Mouse (Mus musculus) large intestine, adult 2 months (tissue): ENCODE data around the gene Ralb. TPM values are rescaled to one million over a fixed set of nuclear protein-coding genes. Genes with fewer than 3 reads are reported as not detected.

ENCODE experiments used
- DNase-seq: peaks from one replicate; pipeline ENCODE4 v3.0.0-alpha.2; 2012; ENCODE audit warnings: low read depth, low spot score
- WGBS: fragments of 180-500 bp; shearing (Covaris S2); methylation state at CpG from one replicate; pipeline ENCODE4 v1.1.7; 2018; 5-methylcytosine and 5-hydroxymethylcytosine counted together
- polyA plus RNA-seq: library from polyadenylated mRNA; depleted of rRNA; stranded (reverse); fragments of >200 nt; gene quantifications from 2 replicates; pipeline ENCODE4 v1.2.3, GENCODE M21; 2012

Gene Ralb
- polyA plus RNA-seq, 1 experiment: 51.7 TPM

- no peak for DNase-seq
- 79% methylated on average over 5 of the region's 5 CpGs for WGBS
These were observed 7.1 kb downstream of the Ralb start for GRCm38 (mm10) chr1:119497346-119498004.

GRCm38 (mm10) chr1:119495396-119495775, 9.2 kb downstream of the Ralb start:
- DNase-seq: no peak
- WGBS: 92% methylated on average over 6 of the region's 6 CpGs

GRCm38 (mm10) chr1:119494712-119495395, 9.7 kb downstream of the Ralb start:
- no peak for DNase-seq

GRCm38 (mm10) chr1:119494024-119494711, 10.4 kb downstream of the Ralb start:
- WGBS: 67% methylated on average over 2 of the region's 2 CpGs
- DNase-seq: no peak

More at GRCm38 (mm10) chr1:119494712-119495395, 9.7 kb downstream of the Ralb start:
- WGBS: 85% methylated on average over 8 of the region's 9 CpGs

- WGBS: 74% methylated on average over 1 of the region's 1 CpGs
- DNase-seq: no peak
These were observed 12.1 kb downstream of the Ralb start for GRCm38 (mm10) chr1:119492505-119492904.

GRCm38 (mm10) chr1:119492097-119492496, 12.5 kb downstream of the Ralb start:
- WGBS: 5% methylated on average over 11 of the region's 11 CpGs
- peak; percentile 47 for DNase-seq

GRCm38 (mm10) chr1:119490765-119491164, 13.8 kb downstream of the Ralb start:
- 86% methylated on average over 7 of the region's 7 CpGs for WGBS
- DNase-seq: no peak

GRCm38 (mm10) chr1:119487917-119488590, 16.5 kb downstream of the Ralb start:
- WGBS: 72% methylated on average over 10 of the region's 10 CpGs
- DNase-seq: no peak

GRCm38 (mm10) chr1:119485825-119486224, 18.8 kb downstream of the Ralb start:
- WGBS: 28% methylated on average over 2 of the region's 2 CpGs
- DNase-seq: no peak

GRCm38 (mm10) chr1:119484457-119484856, 20.1 kb downstream of the Ralb start:
- WGBS: 73% methylated on average over 3 of the region's 3 CpGs
- DNase-seq: no peak

- 77% methylated on average over 3 of the region's 3 CpGs for WGBS
- DNase-seq: no peak
These were observed 21.7 kb downstream of the Ralb start for GRCm38 (mm10) chr1:119482891-119483290.

- 89% methylated on average over 7 of the region's 7 CpGs for WGBS
- DNase-seq: no peak
These were observed 23.2 kb downstream of the Ralb start for GRCm38 (mm10) chr1:119481205-119481932.

- WGBS: 92% methylated on average over 8 of the region's 8 CpGs
- no peak for DNase-seq
These were observed 23.9 kb downstream of the Ralb start for GRCm38 (mm10) chr1:119480678-119481077.

GRCm38 (mm10) chr1:119479641-119480040, 25.0 kb downstream of the Ralb start:
- no peak for DNase-seq
- 80% methylated on average over 4 of the region's 4 CpGs for WGBS

GRCm38 (mm10) chr1:119476905-119477353, 27.7 kb downstream of the Ralb start:
- WGBS: 84% methylated on average over 7 of the region's 7 CpGs
- no peak for DNase-seq

- 96% methylated on average over 7 of the region's 7 CpGs for WGBS
- no peak for DNase-seq
These were observed 29.9 kb downstream of the Ralb start for GRCm38 (mm10) chr1:119474671-119475070.

GRCm38 (mm10) chr1:119472648-119473047, 31.9 kb downstream of the Ralb start:
- WGBS: 80% methylated on average over 11 of the region's 11 CpGs
- no peak for DNase-seq

- DNase-seq: no peak
- 74% methylated on average over 14 of the region's 14 CpGs for WGBS
These were observed 32.7 kb downstream of the Ralb start for GRCm38 (mm10) chr1:119471793-119472396.

- WGBS: 51% methylated on average over 2 of the region's 2 CpGs
- no peak for DNase-seq
These were observed 41.2 kb downstream of the Ralb start for GRCm38 (mm10) chr1:119463386-119463785.
